Mouse (Mus musculus) embryonic facial prominence, embryonic 14.5 days (tissue): ENCODE measurements at regions not wholly inside any gene's neighbourhood (a gene's known extent, or its start where the extent isn't known, plus 50 kb on each side); places are given as distances from the start of the nearest gene placed in this dataset.
"Not testable (repeated sequence)": the region's sequence is repeated elsewhere in the genome, so short reads cannot be mapped to it uniquely, and the experiment has no call there.

ENCODE experiments used
- ATAC-seq: fragments of 200-750 bp; cut with Nextera tagmentation; 2 replicates; pipeline ENCODE4 v1.8.0; 2017; ENCODE audit warnings: low read depth, moderate number of reproducible peaks, moderate TSS enrichment
- DNase-seq: peaks from one replicate; pipeline ENCODE4 v3.0.0-alpha.2; 2015; ENCODE audit warnings: low spot score
- H3K27ac ChIP-seq: fragments of 300-500 bp; sonication (generic); replicated peaks from 2 replicates; pipeline ENCODE4 v1.5.1; 2014; ENCODE audit warnings: low read depth, mild to moderate bottlenecking, low read length, moderate library complexity
- H3K27me3 ChIP-seq: fragments of 300-500 bp; sonication (generic); replicated peaks from 2 replicates; pipeline ENCODE4 v1.6.1; 2014; ENCODE audit warnings: low read length; ENCODE audit not compliant: control insufficient read depth, insufficient read depth
- H3K36me3 ChIP-seq: fragments of 300-500 bp; sonication (generic); 2 replicates; pipeline ENCODE4 v1.6.1; 2014; ENCODE audit warnings: low read length, mixed read lengths; ENCODE audit not compliant: control insufficient read depth, insufficient read depth
- H3K4me1 ChIP-seq: fragments of 300-500 bp; sonication (generic); 2 replicates; pipeline ENCODE4 v1.6.1; 2014; ENCODE audit warnings: antibody characterized with exemption, low read length; ENCODE audit not compliant: control insufficient read depth, insufficient read depth
- H3K4me2 ChIP-seq: fragments of 300-500 bp; sonication (generic); 2 replicates; pipeline ENCODE4 v1.6.1; 2014; ENCODE audit warnings: low read depth, mild to moderate bottlenecking, low read length, moderate library complexity, mixed read lengths
- H3K4me3 ChIP-seq: fragments of 300-500 bp; sonication (generic); 2 replicates; pipeline ENCODE4 v1.5.1; 2014; ENCODE audit warnings: low read depth, mild to moderate bottlenecking, low read length
- H3K9ac ChIP-seq: fragments of 300-500 bp; sonication (generic); 2 replicates; pipeline ENCODE4 v1.6.1; 2014; ENCODE audit warnings: low read depth, mild to moderate bottlenecking, low read length, moderate library complexity, mixed read lengths
- H3K9me3 ChIP-seq: fragments of 300-500 bp; sonication (generic); 2 replicates; pipeline ENCODE4 v1.6.1; 2016; ENCODE audit warnings: low read length; ENCODE audit not compliant: control insufficient read depth
- WGBS: fragments of 180-500 bp; shearing (Covaris S2); extraction: QIAGEN DNeasy Blood & Tissue Kit; methylation state at CpG from one replicate; pipeline ENCODE4 v1.1.7; 2014; 5-methylcytosine and 5-hydroxymethylcytosine counted together

- Histone ChIP-seq H3K9me3 (no peaks in the 10 kb centered on the region), H3K27ac (no peak overlapping the region), H3K36me3 (no peaks in the 10 kb centered on the region), H3K4me1 (no peaks in the 10 kb centered on the region), H3K27me3 (no peaks in the 10 kb centered on the region), H3K9ac (no peak overlapping the region), H3K4me2 (no peak overlapping the region), H3K4me3 (no peak overlapping the region)
- ATAC-seq = no peak
- no peak for DNase-seq
- WGBS = 68% methylated on average over 11 of the region's 11 CpGs
Observed at GRCm38 (mm10) chr11:26724963-26725721, 131.3 kb upstream of the Vrk2 start.

GRCm38 (mm10) chr11:26722292-26722691, 128.5 kb upstream of the Vrk2 start:
- DNase-seq = no peak
- no peak overlapping the region for H3K27ac ChIP-seq
- no peaks in the 10 kb centered on the region for H3K27me3 ChIP-seq
- H3K4me1 ChIP-seq = no peaks in the 10 kb centered on the region
- no peak for ATAC-seq
- WGBS = 64% methylated on average over 3 of the region's 3 CpGs
- H3K4me3 ChIP-seq = no peak overlapping the region
- no peak overlapping the region for H3K4me2 ChIP-seq
- H3K9me3 ChIP-seq = no peaks in the 10 kb centered on the region
- H3K36me3 ChIP-seq = no peaks in the 10 kb centered on the region
- H3K9ac ChIP-seq = no peak overlapping the region

- Histone ChIP-seq H3K9ac (no peak overlapping the region), H3K4me3 (no peak overlapping the region), H3K4me2 (no peak overlapping the region), H3K36me3 (no peaks in the 10 kb centered on the region), H3K4me1 (no peaks in the 10 kb centered on the region), H3K27ac (no peak overlapping the region), H3K27me3 (no peaks in the 10 kb centered on the region), H3K9me3 (no peaks in the 10 kb centered on the region)
- no peak for ATAC-seq
- no peak for DNase-seq
- WGBS = 92% methylated on average over 3 of the region's 3 CpGs
Observed at GRCm38 (mm10) chr11:26721173-26721572, 127.4 kb upstream of the Vrk2 start.

- H3K4me2 ChIP-seq, H3K9ac ChIP-seq, ATAC-seq, H3K36me3 ChIP-seq, H3K27ac ChIP-seq, DNase-seq, H3K9me3 ChIP-seq, H3K27me3 ChIP-seq, H3K4me1 ChIP-seq, H3K4me3 ChIP-seq: not testable (repeated sequence)
- 67% methylated on average over 1 of the region's 2 CpGs for WGBS
Observed at GRCm38 (mm10) chr11:26711237-26711636, 117.4 kb upstream of the Vrk2 start.

GRCm38 (mm10) chr11:26708636-26709035, 114.8 kb upstream of the Vrk2 start:
- ATAC-seq = no peak
- Histone ChIP-seq H3K36me3 (no peaks in the 10 kb centered on the region), H3K9me3 (no peaks in the 10 kb centered on the region), H3K4me2 (no peak overlapping the region), H3K9ac (no peak overlapping the region), H3K27me3 (no peaks in the 10 kb centered on the region), H3K27ac (no peak overlapping the region), H3K4me1 (no peaks in the 10 kb centered on the region), H3K4me3 (no peak overlapping the region)
- no peak for DNase-seq
- WGBS = 53% methylated on average over 2 of the region's 2 CpGs

- no peak overlapping the region for H3K9ac ChIP-seq
- no peaks in the 10 kb centered on the region for H3K36me3 ChIP-seq
- no peak overlapping the region for H3K4me2 ChIP-seq
- no peak overlapping the region for H3K27ac ChIP-seq
- no peaks in the 10 kb centered on the region for H3K27me3 ChIP-seq
- no peak for DNase-seq
- H3K4me3 ChIP-seq = no peak overlapping the region
- no peaks in the 10 kb centered on the region for H3K4me1 ChIP-seq
- H3K9me3 ChIP-seq = no peaks in the 10 kb centered on the region
- no peak for ATAC-seq
Observed at GRCm38 (mm10) chr11:26683850-26684249, 90.1 kb upstream of the Vrk2 start.

- H3K9ac ChIP-seq = no peak overlapping the region
- DNase-seq (no peak), ATAC-seq (no peak)
- no peak overlapping the region for H3K4me3 ChIP-seq
- 89% methylated on average over 2 of the region's 2 CpGs for WGBS
- H3K27ac ChIP-seq = no peak overlapping the region
- no peak overlapping the region for H3K4me2 ChIP-seq
- no peaks in the 10 kb centered on the region for H3K9me3 ChIP-seq
- H3K36me3 ChIP-seq = no peaks in the 10 kb centered on the region
- H3K4me1 ChIP-seq = no peaks in the 10 kb centered on the region
- H3K27me3 ChIP-seq = no peaks in the 10 kb centered on the region
Observed at GRCm38 (mm10) chr11:26667251-26667650, 73.5 kb upstream of the Vrk2 start.

GRCm38 (mm10) chr11:26660878-26661277, 67.1 kb upstream of the Vrk2 start:
- Histone ChIP-seq H3K27me3 (no peaks in the 10 kb centered on the region), H3K4me1 (no peaks in the 10 kb centered on the region), H3K4me2 (no peak overlapping the region), H3K9ac (no peak overlapping the region), H3K4me3 (no peak overlapping the region), H3K27ac (no peak overlapping the region), H3K36me3 (no peaks in the 10 kb centered on the region), H3K9me3 (no peaks in the 10 kb centered on the region)
- DNase-seq (no peak), ATAC-seq (no peak)

GRCm38 (mm10) chr11:26649165-26649564, 55.4 kb upstream of the Vrk2 start:
- not testable (repeated sequence) for ATAC-seq

More at GRCm38 (mm10) chr11:26649165-26649564, 55.4 kb upstream of the Vrk2 start:
- H3K9me3 ChIP-seq, H3K27me3 ChIP-seq, DNase-seq, H3K4me3 ChIP-seq, H3K4me2 ChIP-seq, H3K27ac ChIP-seq, H3K9ac ChIP-seq, H3K4me1 ChIP-seq, H3K36me3 ChIP-seq: not testable (repeated sequence)
